Mouse (Mus musculus): ENCODE results near the gene Gm8362. TPM values are rescaled to one million over a fixed set of nuclear protein-coding genes. Genes with fewer than 3 reads are reported as not detected.
"Not testable (repeated sequence)": the region's sequence is repeated elsewhere in the genome, so short reads cannot be mapped to it uniquely, and the experiment has no call there.

Gm8362 gene
- polyA plus RNA-seq (2016; fragmentation: Nextera tagmentation; extraction: Ambion mirVana): not detected in 2 replicates

GRCm38 (mm10) chr14:6774311-6774710, at the start of gene Gm8362:
Gene Gm8362, minus strand, starts transcription at chr14:6774411.
- not testable (repeated sequence) for H3K4me2 ChIP-seq; H3K4me1 ChIP-seq; ATAC-seq (ENCODE audit: low FRiP score); H3K27ac ChIP-seq; H3K9ac ChIP-seq; H3K36me3 ChIP-seq (replicated peaks); H3K27me3 ChIP-seq; H3K9me3 ChIP-seq; H3K4me3 ChIP-seq (replicated peaks)
- 80% methylated on average over 1 of the region's 1 CpGs for WGBS

- H3K4me2 ChIP-seq; H3K9ac ChIP-seq; ATAC-seq (ENCODE audit: low FRiP score); H3K27me3 ChIP-seq; H3K36me3 ChIP-seq (replicated peaks); H3K27ac ChIP-seq; H3K9me3 ChIP-seq; H3K4me3 ChIP-seq (replicated peaks); H3K4me1 ChIP-seq: not testable (repeated sequence)
- 89% methylated on average over 3 of the region's 3 CpGs for whole genome bisulfite sequencing
Observed at GRCm38 (mm10) chr14:6823297-6823696, 49.1 kb upstream of the Gm8362 start.

GRCm38 (mm10) chr14:6757231-6757536, 17.0 kb downstream of the Gm8362 start:
- WGBS: 0% methylated on average over 5 of the region's 13 CpGs
- H3K9me3 ChIP-seq; H3K9ac ChIP-seq; H3K36me3 ChIP-seq (replicated peaks); ATAC-seq (ENCODE audit: low FRiP score); H3K27ac ChIP-seq; H3K27me3 ChIP-seq; H3K4me1 ChIP-seq: not testable (repeated sequence)
- Histone ChIP-seq H3K4me3 (replicated peaks) (peak overlapping the region; percentile 45), H3K4me2 (peak overlapping the region; percentile 52)

GRCm38 (mm10) chr14:6756384-6757230, 17.6 kb downstream of the Gm8362 start:
- under 1% methylated on average over 23 of the region's 67 CpGs for WGBS
- not testable (repeated sequence) for H3K27ac ChIP-seq; H3K4me1 ChIP-seq; H3K36me3 ChIP-seq (replicated peaks); H3K9me3 ChIP-seq; ATAC-seq (ENCODE audit: low FRiP score); H3K27me3 ChIP-seq
- Histone ChIP-seq H3K4me2 (peak overlapping the region; percentile 52), H3K9ac (peak overlapping the region; percentile 49), H3K4me3 (replicated peaks) (peak overlapping the region; percentile 45)

- H3K27ac ChIP-seq; ATAC-seq (ENCODE audit: low FRiP score); H3K9ac ChIP-seq; H3K27me3 ChIP-seq; H3K4me1 ChIP-seq; H3K36me3 ChIP-seq (replicated peaks); H3K4me3 ChIP-seq (replicated peaks); H3K9me3 ChIP-seq; H3K4me2 ChIP-seq: not testable (repeated sequence)
- no CpG with 5 or more reads among the region's 2 CpGs for WGBS
Observed at GRCm38 (mm10) chr14:6742232-6742631, 32.0 kb downstream of the Gm8362 start, which contains the start of gene Gm3636. Gene Gm3636, minus strand, starts transcription at chr14:6742332.

GRCm38 (mm10) chr14:6720151-6720550, 54.1 kb downstream of the Gm8362 start, which contains the start of gene Gm8050:
Gene Gm8050, minus strand, starts transcription at chr14:6720251.
- H3K4me1 ChIP-seq; H3K27ac ChIP-seq; ATAC-seq (ENCODE audit: low FRiP score); H3K4me3 ChIP-seq (replicated peaks); H3K9me3 ChIP-seq; H3K9ac ChIP-seq; H3K4me2 ChIP-seq; H3K27me3 ChIP-seq; H3K36me3 ChIP-seq (replicated peaks): not testable (repeated sequence)
- WGBS: 57% methylated on average over 1 of the region's 2 CpGs

Other genes with a start within 250 kb of the Gm8362 start
- not detected in 2 replicates for gene Gm8356, start 237.1 kb downstream of the Gm8362 start, polyA plus RNA-seq (2016; fragmentation: Nextera tagmentation; extraction: Ambion mirVana)
- gene Gm3629, start 183.8 kb downstream of the Gm8362 start, polyA plus RNA-seq (2016; fragmentation: Nextera tagmentation; extraction: Ambion mirVana): 0.41 TPM in 1 of 2 replicates, not detected in the other
- gene Gm3460, start 152.0 kb downstream of the Gm8362 start, polyA plus RNA-seq (2016; fragmentation: Nextera tagmentation; extraction: Ambion mirVana): not detected in 2 replicates
- gene Gm10251, start 90.2 kb downstream of the Gm8362 start, polyA plus RNA-seq (2016; fragmentation: Nextera tagmentation; extraction: Ambion mirVana): not detected in 2 replicates
- 0.31 TPM in 1 of 2 replicates, not detected in the other for gene Gm8050, start 54.2 kb downstream of the Gm8362 start, polyA plus RNA-seq (2016; fragmentation: Nextera tagmentation; extraction: Ambion mirVana)
- gene Gm3636, start 32.1 kb downstream of the Gm8362 start, polyA plus RNA-seq (2016; fragmentation: Nextera tagmentation; extraction: Ambion mirVana): 7.9 and 8.9 TPM in 2 replicates
- not detected in 2 replicates for gene Gm3642, start 65.9 kb upstream of the Gm8362 start, polyA plus RNA-seq (2016; fragmentation: Nextera tagmentation; extraction: Ambion mirVana)
- 2.4 and 2.9 TPM in 2 replicates for gene Gm3667, start 115.6 kb upstream of the Gm8362 start, polyA plus RNA-seq (2016; fragmentation: Nextera tagmentation; extraction: Ambion mirVana)
- not detected in 2 replicates for gene Gm6356, start 199.4 kb upstream of the Gm8362 start, polyA plus RNA-seq (2016; fragmentation: Nextera tagmentation; extraction: Ambion mirVana)